7 mouse cellular contexts compared by ENCODE assay signal in genomic region chr2:125247108-125247961, GRCm38 (mm10). TPM values are rescaled to one million over a fixed set of nuclear protein-coding genes. Genes with fewer than 3 reads are reported as not detected.
A peak's percentile ranks its signal among the peaks of the same experiment; 100 is the strongest.
DNase-seq lines count a peak whose midpoint lies in the region; ATAC-seq lines count a peak whose summit lies in the region.

Dut (plus strand) TSS chr2:125247190.

- peak within 1 kb of the TSS; percentile 96 for H3K27ac ChIP-seq in embryonic facial prominence, embryonic 12.5 days
- H3K27ac ChIP-seq in limb, embryonic 11.5 days (replicated peaks; ENCODE audit: low read depth, low read length): peak within 1 kb of the TSS; percentile 91
- H3K27ac ChIP-seq in midbrain, embryonic 14.5 days (replicated peaks; ENCODE audit: low read depth, low read length): peak within 1 kb of the TSS; percentile 89

- no peaks in the 10 kb centered on the region for H3K9me3 ChIP-seq in embryonic facial prominence, embryonic 12.5 days
- no peaks in the 10 kb centered on the region for H3K9me3 ChIP-seq in limb, embryonic 11.5 days (ENCODE audit: control insufficient read depth, low read length)
- H3K9me3 ChIP-seq in midbrain, embryonic 14.5 days (ENCODE audit: control insufficient read depth, low read length): no peaks in the 10 kb centered on the region

- DNase-seq in adrenal gland, postnatal 25 days: peak; percentile 92
- peak; percentile 100 for DNase-seq in heart, adult 11 months
- DNase-seq in kidney, adult 18-20 months: peak; percentile 93
- DNase-seq in limb, embryonic 11.5 days (ENCODE audit: low spot score): peak; percentile 98
- peak; percentile 97 for DNase-seq in midbrain, embryonic 14.5 days
- peak; percentile 90 to 96 for DNase-seq in spleen, adult 18-20 months

- H3K4me3 ChIP-seq in embryonic facial prominence, embryonic 12.5 days: peak within 1 kb of the TSS; percentile 80
- H3K4me3 ChIP-seq in limb, embryonic 11.5 days (ENCODE audit: low read depth, low read length): peak within 1 kb of the TSS; percentile 83
- peak within 1 kb of the TSS; percentile 70 for H3K4me3 ChIP-seq in midbrain, embryonic 14.5 days (replicated peaks; ENCODE audit: low read depth, low read length)

- ATAC-seq in embryonic facial prominence, embryonic 12.5 days (ENCODE audit: insufficient number of reproducible peaks, insufficient read depth, low FRiP score, low TSS enrichment): peak; percentile 100
- peak; percentile 100 for ATAC-seq in limb, embryonic 11.5 days (ENCODE audit: insufficient number of reproducible peaks, low FRiP score, low TSS enrichment, low read depth)
- peak; percentile 99 for ATAC-seq in midbrain, embryonic 14.5 days (ENCODE audit: low FRiP score, low TSS enrichment)

- WGBS in embryonic facial prominence, embryonic 12.5 days: under 1% methylated on average over 84 of the region's 96 CpGs
- under 1% methylated on average over 82 of the region's 96 CpGs for WGBS in limb, embryonic 11.5 days
- WGBS in midbrain, embryonic 14.5 days: under 1% methylated on average over 94 of the region's 96 CpGs

- no peaks in the 10 kb centered on the region for H3K27me3 ChIP-seq in embryonic facial prominence, embryonic 12.5 days
- no peaks in the 10 kb centered on the region for H3K27me3 ChIP-seq in limb, embryonic 11.5 days (ENCODE audit: control insufficient read depth, insufficient read depth, low read length)
- H3K27me3 ChIP-seq in midbrain, embryonic 14.5 days (ENCODE audit: control insufficient read depth, insufficient read depth, low read length): no peaks in the 10 kb centered on the region

- peaks cover 26% of the 10 kb centered on the region for H3K36me3 ChIP-seq in embryonic facial prominence, embryonic 12.5 days
- H3K36me3 ChIP-seq in limb, embryonic 11.5 days (ENCODE audit: control insufficient read depth, insufficient read depth, low read length): peaks cover 7% of the 10 kb centered on the region; the same call in 1 of the 2 replicates
- H3K36me3 ChIP-seq in midbrain, embryonic 14.5 days (ENCODE audit: control insufficient read depth, insufficient read depth, low read length): 0 out of 2 replicates have a peak, but pooled peaks cover 7% of the 10 kb centered on the region

- H3K9ac ChIP-seq in embryonic facial prominence, embryonic 12.5 days: peak within 1 kb of the TSS; percentile 84
- H3K9ac ChIP-seq in limb, embryonic 11.5 days (ENCODE audit: low read length): peak within 1 kb of the TSS; percentile 97
- H3K9ac ChIP-seq in midbrain, embryonic 14.5 days (replicated peaks; ENCODE audit: low read length): peak within 1 kb of the TSS; percentile 71

- H3K4me1 ChIP-seq in embryonic facial prominence, embryonic 12.5 days: peaks cover 22% of the 10 kb centered on the region
- H3K4me1 ChIP-seq in limb, embryonic 11.5 days (ENCODE audit: control insufficient read depth, insufficient read depth, low read length): peaks cover 12% of the 10 kb centered on the region
- peaks cover 10% of the 10 kb centered on the region for H3K4me1 ChIP-seq in midbrain, embryonic 14.5 days (ENCODE audit: control insufficient read depth, insufficient read depth, low read length)

- H3K4me2 ChIP-seq in embryonic facial prominence, embryonic 12.5 days (replicated peaks): peak within 1 kb of the TSS; percentile 67
- H3K4me2 ChIP-seq in limb, embryonic 11.5 days (ENCODE audit: low read depth, severe bottlenecking): peak within 1 kb of the TSS; percentile 60
- H3K4me2 ChIP-seq in midbrain, embryonic 14.5 days (ENCODE audit: low read length): peak within 1 kb of the TSS; percentile 71

RNA-seq across cellular contexts. Expression of gene Dut, which starts in this region (rescaled TPM):
- total RNA-seq in adrenal gland, postnatal 25 days (2021): 24.5 and 33.5 TPM in 2 replicates
- polyA plus RNA-seq in embryonic facial prominence, embryonic 12.5 days (2016; fragmentation: Nextera tagmentation; extraction: Ambion mirVana): 160 and 167 TPM in 2 replicates
- 233 and 247 TPM in 2 replicates for polyA plus RNA-seq in limb, embryonic 11.5 days (2014; fragmentation: Nextera tagmentation; extraction: Ambion mirVana)
- 90.4 and 92.4 TPM in 2 replicates for polyA plus RNA-seq in midbrain, embryonic 14.5 days (2014; fragmentation: Nextera tagmentation; extraction: Ambion mirVana)

Comparison
In these comparisons a context has a peak if more than half of its experiments do, and no peak if none do; other contexts are left out.
1. Peak in every context shown above with its lines: DNase-seq, ATAC-seq, H3K4me3 ChIP-seq and H3K27ac ChIP-seq.